Mouse (Mus musculus): Measurements from ENCODE around the gene Fosl1. TPM values are rescaled to one million over a fixed set of nuclear protein-coding genes. Genes with fewer than 3 reads are reported as not detected.

Gene Fosl1
- total RNA-seq, 1 experiment from 2014 or later, result 1.1 TPM

DNA sequence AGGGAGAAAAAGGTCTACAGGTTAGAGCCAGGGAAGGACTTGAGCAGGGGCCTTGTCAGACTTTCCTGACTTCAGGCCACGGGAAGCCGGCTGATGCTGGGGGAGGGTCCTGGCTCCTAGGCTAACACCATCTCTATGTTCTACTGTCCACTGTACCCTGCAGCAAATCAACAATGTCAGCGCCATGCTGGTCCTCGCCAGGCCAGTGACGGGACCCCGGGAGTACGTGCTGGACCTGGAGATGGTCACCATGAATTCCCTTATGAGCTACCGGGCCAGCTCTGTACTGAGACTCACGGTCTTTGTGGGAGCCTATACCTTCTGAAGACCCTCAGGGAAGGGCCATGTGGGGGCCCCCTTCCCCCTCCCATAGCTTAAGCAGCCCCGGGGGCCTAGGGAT, 34.1 kb downstream of the Fosl1 start:
- DNase-seq, result no peak

DNA sequence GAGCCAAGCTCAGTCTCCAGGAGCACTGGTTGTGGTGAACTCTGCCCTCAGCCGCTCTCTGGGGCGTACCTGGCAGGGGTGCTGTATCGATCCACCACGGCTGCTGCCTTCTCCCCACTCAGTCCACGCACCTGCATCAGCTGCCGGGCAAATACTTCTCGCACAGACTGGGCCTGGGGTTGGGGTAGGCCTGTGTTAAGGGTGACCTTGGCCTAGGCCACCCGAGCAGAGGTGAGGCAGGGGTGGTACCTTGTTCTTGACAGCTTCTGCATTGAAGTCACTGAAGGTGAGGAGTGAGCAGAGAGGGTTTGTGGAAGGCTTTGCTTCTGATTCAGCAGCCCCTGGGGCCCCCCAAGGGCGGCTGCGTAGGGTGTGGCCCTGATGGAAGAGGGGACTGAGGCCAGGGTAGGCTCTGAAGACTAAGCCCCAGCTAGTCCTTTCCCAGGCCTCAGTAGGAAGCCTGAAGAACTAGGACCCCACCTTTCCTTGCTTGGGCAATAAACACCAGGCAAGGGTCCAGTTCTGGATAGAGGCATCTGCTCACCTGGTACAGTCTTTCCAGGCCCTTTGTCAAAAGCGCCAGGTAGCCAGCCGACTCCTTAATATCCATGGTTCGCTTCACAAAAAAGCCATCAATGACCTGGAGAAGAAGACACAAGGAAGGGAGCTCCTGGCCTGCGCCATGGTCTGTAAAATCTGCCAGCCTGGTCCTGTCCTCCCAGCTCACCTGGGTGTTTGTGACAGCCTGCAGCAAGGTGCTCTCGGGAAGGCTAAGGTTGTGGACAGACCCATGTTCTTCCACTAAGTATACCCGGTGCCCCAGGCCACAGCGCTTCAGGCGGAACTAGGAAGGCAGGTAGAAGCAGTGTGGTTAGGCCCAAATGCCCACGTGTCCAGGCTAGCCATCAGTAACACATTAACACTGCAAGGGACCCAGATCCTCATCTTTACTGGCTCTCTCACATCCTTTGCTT, 36.3 kb downstream of the Fosl1 start:
- DNase-seq, result peak; percentile 1

DNA sequence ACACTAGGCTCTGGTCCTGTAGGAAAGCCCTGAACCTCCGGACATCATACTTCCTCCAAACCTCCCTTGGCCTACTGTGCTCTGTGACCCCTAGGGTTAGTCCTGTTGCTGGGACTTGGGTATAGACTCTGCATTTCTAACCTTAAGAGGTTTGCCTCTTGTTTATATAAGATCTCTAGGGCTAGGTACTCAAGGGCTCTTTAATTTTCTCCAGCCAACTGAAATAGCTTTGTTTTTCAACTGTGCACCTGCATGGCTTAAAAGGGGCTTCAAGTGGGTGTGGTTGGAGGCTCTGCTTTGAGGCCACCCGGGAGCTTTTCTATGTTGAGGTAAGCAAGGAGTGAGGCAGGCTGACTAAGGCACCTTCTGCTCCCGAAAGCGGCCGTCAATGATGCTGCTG, 37.1 kb downstream of the Fosl1 start:
- no peak for DNase-seq

DNA sequence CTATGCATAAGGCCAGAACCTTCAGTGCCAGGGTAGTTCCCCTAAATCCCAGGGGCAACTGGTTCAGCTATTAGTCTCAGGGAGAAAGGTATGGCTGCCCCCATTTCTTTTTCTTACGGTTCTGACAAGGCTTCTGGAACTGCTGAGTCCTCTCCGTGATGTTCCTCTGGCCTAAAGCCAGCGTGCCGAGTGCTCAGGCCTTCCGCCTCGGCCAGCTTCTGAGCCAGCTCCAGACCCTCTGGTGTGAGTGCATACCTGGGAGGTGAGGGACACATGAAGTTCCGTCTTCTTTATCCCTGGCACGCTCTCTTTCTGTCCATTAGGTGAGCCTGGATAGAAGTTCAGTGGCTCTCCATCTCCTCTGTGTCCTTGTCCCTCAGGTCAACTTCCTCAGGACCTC, 38.0 kb downstream of the Fosl1 start:
- no peak for DNase-seq

DNA sequence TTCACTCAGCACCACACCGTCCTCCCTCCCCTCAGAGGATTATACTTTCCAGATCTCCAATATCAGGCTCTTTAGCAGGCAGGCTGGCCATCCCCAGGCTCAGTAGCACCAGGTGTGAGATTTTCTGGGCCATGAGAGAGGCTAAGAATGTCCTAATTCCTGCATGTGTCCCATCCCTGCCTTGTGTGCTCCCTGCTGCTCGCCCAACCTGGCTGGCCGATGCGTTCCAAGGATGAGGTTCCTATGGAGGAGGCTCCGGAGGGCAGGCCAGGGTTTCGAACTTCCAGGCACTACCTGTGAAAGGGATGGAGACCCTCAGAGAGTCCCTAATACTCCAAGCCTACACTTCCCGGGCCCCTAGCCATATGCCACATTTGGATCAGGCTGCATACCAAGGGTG, 38.5 kb downstream of the Fosl1 start:
- DNase-seq, result no peak

DNA sequence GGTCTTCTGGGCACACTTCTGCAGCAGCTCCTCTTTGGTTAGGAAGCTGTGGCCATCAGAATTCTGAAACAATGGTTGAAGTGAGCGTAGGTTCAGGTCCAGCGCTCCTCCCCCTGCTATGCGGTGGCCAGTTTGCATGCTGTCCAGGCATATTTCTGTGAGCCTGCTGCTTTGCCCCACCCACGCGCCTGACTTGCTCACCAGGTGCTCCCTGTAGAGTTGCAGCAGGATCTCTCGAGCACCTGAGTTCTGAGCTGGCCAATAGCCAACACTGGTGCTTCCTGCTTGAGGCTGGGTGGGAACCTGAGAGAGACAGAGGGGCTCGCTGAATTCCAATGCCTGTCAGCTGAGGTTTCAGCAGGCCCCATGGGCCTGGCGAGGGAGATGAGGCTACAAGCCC, 38.9 kb downstream of the Fosl1 start:
- DNase-seq, result no peak

DNA sequence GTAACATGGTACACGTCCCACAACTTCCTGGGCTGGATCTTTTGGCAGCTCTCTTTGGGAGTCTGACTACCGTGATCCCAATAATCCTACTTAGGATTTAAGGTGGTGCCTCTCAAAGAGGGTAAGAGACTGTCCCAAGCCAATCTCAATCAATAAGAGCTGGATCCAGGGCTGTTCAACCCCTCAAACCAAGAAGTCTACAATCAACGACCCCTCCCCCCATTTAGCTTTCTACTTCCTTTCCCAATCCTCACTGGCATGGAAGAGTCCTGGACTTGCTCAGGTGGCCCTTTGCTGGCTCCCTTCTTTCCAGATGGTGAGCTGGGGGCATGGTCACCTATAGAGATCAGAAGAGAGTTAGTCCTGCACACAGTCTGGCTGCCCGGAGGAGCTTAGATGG, 39.4 kb downstream of the Fosl1 start:
- DNase-seq, result no peak

DNA sequence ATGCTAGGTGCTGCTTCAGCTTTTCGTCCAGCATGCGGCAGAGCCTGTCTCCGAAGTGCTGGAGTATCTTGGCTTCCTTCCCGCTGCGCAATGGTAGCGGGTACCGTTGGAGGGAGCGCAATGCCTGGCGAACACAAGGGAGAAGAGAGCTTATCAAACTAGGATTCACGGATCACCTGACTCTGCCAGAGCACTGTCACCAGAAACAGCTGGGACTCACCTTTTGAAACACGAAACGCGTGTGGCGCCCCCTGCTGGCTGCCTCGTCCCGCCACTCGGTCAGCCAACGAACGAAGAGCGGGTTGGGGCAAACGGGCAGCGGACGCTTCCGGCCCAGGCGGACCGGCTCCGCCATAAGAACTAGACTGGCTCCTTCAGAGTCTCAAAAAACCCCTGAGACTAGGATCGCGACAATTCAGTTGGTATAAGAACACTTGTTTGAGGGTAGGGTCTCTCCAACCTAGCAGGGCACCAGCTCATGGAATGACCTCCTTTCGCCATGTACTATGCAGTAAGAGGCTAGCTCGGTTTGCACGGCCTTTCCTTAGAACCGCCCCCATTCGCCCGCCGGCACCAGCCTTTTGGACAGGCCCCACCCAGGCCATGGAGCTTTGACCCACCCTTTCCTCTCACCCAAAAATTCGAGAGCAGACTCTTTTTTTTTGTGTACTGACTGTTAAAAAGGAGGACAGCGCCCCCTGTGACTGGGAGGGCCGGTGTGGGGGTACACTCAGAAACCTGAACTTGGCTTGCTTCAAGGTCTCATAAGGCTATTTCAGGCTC, 40.6 kb downstream of the Fosl1 start, which contains the start of gene Mus81:
Gene Mus81, minus strand, starts transcription at position 635 of the 783 bp plus-strand sequence.
- DNase-seq, result peak; percentile 98

DNA sequence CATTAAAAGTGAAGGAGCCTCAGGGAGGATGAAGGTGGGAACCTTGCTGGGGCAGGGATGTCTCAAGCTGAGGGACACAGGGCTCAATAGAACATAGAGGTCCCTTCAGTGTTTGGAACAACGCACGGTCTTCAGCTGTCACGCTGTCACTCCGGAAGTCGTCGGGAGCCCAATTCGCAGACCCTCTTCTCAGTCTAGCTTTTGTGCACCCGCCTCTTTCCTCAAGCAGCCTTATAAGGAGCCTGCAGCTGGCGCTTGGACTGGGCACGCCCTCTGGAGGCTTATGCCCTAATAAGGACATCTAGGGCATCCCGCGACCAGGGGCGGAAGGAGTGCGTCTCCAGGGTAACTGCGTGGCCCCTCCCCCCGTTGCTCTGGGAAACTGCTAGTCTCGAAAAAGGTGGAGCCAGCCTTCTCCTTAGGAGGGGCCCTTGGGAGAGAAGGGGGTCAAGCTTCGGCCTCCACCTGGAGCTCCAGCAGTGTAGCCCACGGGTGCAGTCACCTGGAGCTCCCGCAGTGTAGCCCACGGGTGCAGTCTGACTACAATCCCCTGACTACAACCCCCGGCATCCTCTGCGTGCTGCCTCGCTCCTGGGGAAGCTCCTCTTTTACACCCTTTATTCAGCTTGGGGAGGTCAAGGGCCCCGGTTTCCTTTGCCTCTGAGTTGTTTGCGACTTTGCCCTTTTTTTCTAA, 41.7 kb downstream of the Fosl1 start:
- DNase-seq, result peak; percentile 97

DNA sequence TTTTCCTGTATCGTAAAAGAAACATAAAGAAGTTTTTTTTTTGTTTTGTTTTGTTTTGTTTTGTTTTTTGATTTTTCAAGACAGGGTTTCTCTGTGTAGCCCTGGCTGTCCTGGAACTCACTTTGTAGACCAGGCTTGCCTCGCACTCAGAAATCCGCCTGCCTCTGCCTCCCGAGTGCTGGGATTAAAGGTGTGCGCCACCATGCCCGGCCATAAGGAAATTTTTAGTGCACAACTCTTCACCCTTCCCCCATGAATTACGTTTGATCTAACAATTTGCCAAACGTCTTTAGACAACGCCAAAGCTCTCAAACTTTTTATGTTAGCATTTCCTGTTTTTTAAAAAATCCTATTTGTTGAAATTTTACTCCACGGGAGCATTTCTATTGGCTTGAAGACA, 42.4 kb downstream of the Fosl1 start:
- DNase-seq, result peak; percentile 2

DNA sequence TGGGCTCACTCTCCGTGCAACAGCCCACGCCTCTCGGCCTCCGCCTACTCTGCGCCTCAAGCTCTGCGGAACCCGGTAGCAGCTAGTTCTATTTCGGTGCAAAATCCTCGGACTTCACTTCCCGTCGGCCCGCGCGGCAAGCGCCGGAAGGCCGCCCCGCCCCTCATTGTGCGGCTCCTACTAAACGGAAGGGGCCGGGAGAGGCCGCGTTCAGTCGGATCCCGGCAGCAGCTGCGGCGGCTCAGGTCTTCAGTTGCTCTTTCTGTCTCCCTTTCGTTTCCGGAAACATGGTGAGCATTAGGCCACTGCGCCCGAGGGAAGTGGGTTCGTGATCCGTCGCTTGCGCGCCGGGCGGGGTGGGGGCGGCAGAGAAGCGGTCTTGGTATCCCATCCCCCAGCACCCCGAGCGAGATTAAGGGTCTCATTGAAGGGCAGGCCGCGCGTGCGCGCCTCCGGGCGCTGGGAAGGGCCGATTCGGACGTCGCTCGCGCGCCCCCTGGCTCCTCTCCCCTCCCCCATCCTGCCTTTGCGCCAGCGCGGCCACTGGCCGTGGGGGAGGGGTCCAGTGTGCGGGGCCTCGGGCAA, 43.1 kb downstream of the Fosl1 start, which contains the start of gene Cfl1:
Gene Cfl1, plus strand, starts transcription at position 143 of the 585 bp plus-strand sequence.
- DNase-seq, result peak; percentile 97

DNA sequence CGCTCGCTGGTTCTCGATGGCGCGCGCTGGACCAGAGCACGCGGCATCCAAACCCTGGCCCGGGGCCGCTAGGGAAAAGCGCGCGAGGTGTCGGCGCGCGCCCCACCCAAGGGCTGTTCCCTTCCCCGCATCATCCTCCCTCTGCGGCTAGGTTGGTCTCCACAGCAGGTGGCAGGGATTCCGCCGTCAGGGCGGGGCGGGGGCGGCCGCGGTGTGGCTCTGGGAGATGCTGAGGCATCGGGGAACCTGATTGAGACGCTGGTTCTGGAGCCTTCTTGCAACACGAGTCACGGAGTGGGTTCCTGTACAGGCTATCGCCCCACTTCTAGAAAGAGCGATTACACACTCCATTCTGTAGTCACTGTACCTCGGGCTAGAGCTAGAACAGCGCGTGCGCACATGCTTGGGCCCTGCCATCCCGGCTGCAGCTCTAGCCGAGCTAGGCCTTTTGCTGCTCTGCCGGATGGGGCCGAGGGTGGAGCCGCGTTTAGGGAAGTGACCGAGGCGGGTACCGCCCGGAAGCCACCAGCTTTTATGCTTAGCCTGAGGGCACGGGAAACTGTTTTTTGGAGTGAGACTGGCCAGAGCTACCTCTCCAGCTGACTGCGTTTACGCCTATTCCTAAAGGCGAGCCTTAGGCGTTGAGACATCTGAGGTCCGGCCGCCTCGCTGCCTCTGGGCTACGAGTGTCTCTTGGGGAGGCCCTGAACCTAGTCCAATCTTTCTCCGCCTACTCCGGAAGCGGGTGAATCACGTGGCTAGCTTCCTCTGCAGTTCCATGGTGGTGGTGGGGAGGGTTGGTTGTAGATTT, 43.8 kb downstream of the Fosl1 start:
- peak; percentile 91 for DNase-seq

DNA sequence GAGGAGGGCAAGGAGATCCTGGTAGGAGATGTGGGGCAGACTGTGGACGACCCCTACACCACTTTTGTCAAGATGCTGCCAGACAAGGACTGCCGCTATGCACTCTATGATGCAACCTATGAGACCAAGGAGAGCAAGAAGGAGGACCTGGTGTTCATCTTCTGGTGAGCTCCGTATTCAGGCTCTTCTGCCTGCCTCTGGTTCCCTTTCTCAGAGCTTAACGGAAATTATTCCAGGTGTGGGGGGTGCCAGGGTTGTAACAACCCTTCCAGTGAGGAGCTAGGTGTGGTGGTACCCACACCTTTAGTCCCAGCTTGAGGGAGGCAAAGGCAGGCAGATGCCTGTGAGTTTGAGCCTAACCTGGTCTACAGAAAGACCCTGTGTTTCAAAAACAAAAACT, 45.3 kb downstream of the Fosl1 start:
- DNase-seq, result peak; percentile 2

DNA sequence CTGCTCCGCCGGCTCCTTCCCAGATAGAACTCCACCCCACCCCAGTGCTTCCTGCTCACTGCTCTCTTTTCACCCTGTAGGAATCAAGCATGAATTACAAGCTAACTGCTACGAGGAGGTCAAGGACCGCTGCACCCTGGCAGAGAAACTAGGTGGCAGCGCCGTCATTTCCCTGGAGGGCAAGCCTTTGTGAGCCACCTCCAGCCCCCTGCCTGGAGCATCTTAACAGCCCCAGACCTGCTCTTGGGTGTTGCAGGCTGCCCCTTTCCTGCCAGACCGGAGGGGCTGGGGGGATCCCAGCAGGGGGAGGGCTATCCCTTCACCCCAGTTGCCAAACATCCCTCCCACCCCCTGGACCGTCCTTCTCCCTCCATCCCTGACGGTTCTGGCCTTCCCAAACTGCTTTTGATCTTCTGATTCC, 46.0 kb downstream of the Fosl1 start:
- DNase-seq, result peak; percentile 54

DNA sequence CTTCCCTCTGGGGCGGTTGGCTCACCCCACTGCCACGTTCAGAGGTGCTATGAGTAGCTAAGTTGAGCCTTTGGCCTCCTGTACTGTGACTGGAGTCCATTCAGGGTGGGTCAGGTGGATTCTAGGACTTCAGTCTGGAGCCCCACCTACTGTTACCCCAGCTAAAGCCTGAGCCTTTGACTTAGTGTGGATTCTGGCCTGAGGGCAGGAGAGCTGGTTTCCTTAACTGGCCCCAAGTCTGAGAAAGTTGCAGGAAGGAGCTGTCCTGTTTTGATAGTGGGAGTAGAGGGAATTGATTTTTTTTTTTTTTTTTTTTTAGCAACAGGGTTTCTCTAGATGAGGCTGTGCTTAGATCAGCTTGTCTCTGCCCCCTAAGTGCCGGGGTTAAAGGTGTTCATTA, 47.0 kb downstream of the Fosl1 start:
- peak; percentile 2 for DNase-seq

DNA sequence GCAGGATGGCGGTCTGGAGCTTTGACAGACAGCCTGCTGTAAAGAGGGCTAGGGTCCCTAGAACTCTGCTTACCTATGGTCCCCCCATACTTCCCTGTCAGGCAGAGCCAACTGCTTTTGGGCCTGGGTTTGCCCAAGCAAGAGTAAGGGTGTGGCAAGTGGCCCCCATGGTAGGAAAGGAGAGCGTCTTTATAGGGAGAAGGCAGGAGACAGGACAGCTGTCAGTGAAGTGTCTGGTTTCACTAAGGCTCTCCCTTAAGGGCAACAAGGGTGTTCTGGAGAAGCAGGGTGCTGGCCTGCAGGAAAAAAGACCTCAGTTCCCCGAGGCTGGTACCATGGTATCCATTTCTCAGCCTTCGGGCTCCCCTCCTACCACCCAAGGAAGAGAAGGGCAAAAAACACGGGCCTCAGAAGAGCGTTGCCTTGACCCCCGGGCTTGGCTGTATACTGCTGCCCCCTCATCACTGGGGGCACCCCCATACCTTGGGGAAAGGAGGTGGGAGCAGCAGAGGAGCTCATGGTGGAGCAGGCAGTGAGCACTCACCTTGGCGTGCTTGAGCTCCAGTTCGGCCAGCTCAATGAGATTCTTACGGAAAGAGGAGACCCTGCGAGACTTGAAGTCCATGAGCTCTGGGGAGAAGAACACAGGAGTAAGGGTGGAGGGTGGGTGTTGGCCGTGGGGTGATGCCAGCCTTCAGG, 48.2 kb downstream of the Fosl1 start:
- DNase-seq, result peak; percentile 3

DNA sequence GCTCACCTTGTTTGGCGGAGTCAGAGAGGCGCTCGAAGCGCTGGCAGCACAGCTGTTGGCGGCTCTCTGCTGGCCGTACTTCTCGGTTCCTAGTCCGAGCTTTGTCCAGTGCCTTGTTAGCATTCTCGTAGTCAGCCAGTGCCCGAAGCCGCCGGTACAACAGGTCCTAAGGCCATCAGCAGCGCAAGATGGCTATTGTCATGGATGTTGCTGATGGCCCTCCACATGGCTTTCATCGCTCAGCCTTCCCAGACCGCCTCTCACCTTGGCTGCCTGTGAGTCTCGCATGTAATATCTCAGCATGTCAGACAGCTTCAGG, 48.7 kb downstream of the Fosl1 start:
- DNase-seq, result no peak

DNA sequence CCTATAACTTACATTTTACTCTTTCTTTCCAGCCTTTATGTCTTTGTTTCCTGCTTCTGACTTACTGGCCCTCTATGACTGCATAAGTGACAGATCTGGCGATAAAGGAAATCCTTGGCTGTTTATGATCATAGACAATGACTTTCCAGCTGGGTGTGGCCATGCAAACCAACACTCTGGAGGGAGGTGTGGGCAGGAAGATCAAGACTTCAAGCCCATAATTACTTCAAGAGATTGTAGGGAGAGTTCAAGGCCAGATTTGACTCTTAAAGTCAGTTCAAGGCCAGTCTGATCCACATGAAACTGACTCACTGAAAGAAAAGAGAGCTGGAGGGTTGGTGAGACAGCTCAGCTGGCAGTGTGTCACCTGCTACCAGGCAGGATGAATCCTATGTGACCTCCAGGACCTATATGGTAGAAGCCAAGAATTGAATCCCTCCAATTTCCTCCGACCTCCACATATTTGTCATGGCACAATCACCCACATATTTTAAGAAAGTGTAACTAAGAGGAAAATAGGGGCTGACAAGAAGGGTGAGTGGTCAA, 53.1 kb downstream of the Fosl1 start:
- DNase-seq, result peak; percentile 47

DNA sequence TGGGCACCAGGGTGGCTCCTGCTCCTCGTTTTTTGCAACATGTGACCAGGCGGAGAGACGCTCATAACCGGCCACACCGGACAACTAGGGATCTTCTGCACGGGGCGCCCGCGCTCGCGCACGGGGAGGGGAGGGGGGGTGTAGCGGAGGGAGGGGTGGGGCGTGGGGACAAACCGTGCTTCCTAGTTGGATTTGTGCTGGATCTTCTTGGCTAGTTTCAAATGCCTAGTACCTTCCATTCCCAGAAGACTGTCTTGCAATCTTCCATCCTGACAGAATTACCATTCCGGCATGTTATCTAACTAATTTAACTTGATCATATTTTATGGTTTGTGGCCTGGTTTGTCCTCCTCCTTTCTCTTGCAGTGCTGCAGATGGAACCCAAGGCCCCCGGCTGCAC, 56.3 kb downstream of the Fosl1 start, which contains the start of gene 1700020D05Rik:
Gene 1700020D05Rik, minus strand, starts transcription at position 101 of the 400 bp plus-strand sequence.
- no peak for DNase-seq
